Mouse (Mus musculus) adrenal gland, postnatal 36 days (tissue): Measurements from ENCODE around the gene Ctso. TPM values are rescaled to one million over a fixed set of nuclear protein-coding genes. Genes with fewer than 3 reads are reported as not detected.

Source experiments
- DNase-seq, 2 experiments: peaks; one replicate each; pipeline ENCODE4 v3.0.0; 2021; ENCODE audit warnings: mixed read lengths in 1 of 2
- long read RNA-seq, 2 experiments: library from polyadenylated mRNA; stranded (forward); transcript quantifications; one replicate each; pipeline ENCODE4 v2.0.0; 2021; ENCODE audit warnings: borderline sequencing depth in 2 of 2
- total RNA-seq, 2 experiments: library from RNA; stranded (reverse); gene quantifications; 2 replicates each; pipeline ENCODE4 v1.2.3; 2021

Gene Ctso
- 10 to 100 TPM; 34.5 to 68.4 TPM for total RNA-seq
- long read RNA-seq, experiment 1, transcript Ctso-201 (8 exons, 3,468 nt): major isoform, 166 of 195 reads
- long read RNA-seq, experiment 1, partial matches to known transcripts: 9 of 195 reads
- long read RNA-seq, experiment 1, other reads (novel, unspliced or antisense): 15 of 195 reads
- long read RNA-seq, experiment 2, transcript Ctso-201 (8 exons, 3,468 nt): major isoform, 36 of 41 reads
- long read RNA-seq, experiment 2, partial matches to known transcripts: 0 of 41 reads
- long read RNA-seq, experiment 2, other reads (novel, unspliced or antisense): 5 of 41 reads

GRCm38 (mm10) chr3:81932141-81933101 is at the start of gene Ctso:
TSS of gene Ctso (plus strand) at chr3:81932601.
- DNase-seq: peak; percentile 92 to 94

DNA sequence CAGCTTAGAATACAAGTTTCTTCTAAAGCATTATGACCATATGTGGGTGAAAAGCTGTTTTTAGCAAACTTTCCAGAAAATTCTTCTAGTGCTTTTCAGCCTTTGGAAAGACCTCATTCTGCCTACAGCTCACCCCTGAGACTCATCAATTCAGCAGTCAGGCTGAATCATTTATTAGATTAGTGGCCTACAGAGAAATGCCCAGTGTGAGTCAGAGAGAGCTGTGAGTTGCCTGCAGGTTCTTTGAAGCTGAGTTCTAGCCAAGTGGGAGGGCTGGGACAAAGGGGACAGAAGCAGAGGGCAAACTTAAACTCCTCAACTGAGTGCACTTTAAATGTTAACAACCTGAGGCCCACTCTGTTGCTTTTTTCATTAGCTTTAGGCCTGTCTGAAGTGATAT is 48.5 kb upstream of the Ctso start:
- DNase-seq: peak; percentile 62 to 69

DNA sequence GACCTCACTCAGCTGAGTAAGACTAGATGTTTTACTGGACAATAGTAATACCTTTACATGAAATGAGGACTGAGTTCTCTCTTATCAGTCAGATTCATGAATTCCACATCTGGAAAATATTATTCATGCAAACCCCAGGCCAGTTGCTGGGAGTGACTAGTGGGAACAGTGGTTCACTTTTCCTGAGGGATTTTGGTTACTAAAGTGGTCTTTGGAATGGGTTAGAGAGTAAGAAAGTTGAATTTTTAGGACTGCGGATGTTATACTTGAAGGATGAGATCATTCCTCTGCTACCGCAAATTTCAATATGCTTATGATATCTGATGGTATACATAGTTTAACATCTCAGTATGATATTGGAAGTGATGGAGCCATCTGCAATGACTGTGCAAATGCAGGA is 46.8 kb upstream of the Ctso start:
- DNase-seq: no peak

DNA sequence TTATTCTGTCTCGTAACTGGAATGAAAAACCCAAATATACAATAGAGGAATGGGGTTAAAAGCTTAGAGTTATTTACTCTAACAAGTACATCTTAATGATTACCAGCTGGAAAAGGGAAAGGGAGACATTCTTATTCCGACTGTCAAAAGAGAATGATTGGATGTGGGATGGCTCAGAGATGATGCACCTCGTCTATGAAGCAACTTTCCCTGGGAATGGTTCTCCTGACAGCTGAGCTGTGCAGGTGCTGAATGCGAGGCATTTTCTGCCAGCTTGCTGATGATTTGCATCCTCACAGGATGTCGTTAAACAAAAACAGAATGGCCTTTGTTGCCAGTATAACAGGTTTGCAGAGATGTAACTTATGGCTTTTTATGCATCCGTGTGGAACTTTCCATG is 43.3 kb upstream of the Ctso start:
- no peak for DNase-seq

DNA sequence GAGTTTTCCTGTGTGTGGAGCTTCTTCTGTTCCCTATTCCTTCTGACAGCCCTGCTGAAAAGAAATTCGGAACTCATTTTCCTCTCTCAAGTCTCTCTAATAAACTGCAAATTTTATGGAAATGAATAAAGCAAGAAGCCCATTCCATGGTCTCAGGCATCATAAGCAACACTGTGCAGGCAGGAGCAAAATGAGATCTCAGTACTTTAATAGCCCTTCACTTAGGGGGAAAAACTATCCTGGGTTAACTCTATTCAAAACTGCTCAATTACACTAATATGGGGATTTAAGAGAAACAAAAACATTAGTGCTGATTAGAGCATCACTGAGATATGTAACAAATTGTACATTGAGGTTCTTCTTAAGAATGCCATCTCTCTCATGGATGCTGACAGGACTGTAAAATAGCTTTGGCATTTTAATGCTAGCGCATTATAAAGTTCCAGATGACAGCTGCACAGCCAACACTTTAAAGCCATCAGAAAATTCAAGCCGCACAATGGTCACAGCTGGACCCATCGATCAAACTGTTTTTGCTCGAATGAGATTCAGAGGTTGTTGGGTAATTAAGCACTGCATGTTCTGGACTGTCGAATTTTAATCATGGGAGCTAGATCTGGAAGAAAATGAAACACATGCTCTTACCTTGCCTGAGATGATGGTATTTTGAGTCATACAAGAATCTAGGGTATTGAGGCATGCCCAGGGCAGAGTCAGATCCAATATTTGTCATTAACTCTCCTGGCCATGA is 21.9 kb upstream of the Ctso start:
- no peak for DNase-seq

- peak; percentile 17 to 21 for DNase-seq
These were observed 16.2 kb upstream of the Ctso start for GRCm38 (mm10) chr3:81916030-81916686.

- no peak for DNase-seq
These were observed 15.0 kb upstream of the Ctso start for GRCm38 (mm10) chr3:81917354-81917935.

DNA sequence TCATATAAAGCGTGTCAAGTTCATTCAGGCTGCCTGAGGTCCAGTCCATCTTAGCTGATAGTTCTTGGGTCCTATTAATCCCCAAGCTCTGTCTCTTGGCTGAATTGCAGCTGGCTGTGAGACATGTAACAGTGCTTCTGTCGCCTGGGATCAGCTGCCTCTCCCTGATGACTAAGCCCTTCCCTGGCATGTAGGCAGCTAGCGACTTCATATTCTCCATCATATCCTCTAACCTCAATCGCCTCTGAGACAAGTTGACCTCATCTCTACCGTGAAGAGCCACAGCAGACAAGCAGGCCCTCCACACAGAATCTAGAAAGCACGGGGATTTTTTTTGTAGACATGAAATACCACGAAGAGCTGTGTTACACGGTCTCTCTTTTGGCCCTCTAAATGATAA is 14.2 kb upstream of the Ctso start:
- DNase-seq: no peak

DNA sequence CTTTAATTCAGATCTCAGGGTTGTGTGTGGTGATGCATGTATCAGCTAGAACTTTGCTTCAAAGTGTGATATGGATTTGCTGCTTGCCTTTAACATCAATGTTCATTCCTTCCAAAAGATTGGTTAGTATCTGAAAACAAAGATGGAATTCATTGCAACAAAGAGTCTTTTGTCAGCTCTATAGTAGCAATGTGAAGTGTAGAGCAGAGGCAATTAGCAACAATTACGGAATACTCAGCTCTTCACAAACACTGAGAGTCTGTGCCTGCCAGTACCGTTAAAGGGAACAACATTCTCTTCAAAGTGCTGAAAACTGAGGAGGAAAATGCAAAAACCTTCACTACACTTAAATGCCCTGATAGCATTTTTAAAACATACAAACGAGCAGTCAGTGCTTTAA is 12.7 kb upstream of the Ctso start:
- no peak for DNase-seq

DNA sequence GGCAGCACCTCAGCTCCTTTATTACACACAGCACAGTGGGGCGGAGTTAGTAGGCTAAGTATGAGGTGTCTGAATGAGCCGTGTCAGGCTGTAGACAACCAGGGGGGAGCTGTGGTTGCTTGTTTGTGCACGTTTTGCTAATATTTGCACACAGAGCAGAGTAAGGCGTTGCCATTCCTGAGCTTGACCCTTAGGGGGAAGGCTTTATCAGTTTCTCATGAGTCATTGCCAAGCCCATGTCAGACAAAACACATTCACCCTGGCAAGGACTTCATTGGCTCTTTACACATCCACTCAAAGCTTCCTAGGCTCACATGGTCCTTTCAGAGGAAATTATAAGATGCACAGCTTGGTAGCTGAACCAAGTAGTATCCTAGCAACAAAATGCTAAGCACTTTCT is 9.5 kb upstream of the Ctso start:
- peak in 1 of 2 experiments; percentile 14 for DNase-seq

- peak in 1 of 2 experiments; percentile 38 for DNase-seq
These were observed 7.5 kb upstream of the Ctso start for GRCm38 (mm10) chr3:81924931-81925330.

DNA sequence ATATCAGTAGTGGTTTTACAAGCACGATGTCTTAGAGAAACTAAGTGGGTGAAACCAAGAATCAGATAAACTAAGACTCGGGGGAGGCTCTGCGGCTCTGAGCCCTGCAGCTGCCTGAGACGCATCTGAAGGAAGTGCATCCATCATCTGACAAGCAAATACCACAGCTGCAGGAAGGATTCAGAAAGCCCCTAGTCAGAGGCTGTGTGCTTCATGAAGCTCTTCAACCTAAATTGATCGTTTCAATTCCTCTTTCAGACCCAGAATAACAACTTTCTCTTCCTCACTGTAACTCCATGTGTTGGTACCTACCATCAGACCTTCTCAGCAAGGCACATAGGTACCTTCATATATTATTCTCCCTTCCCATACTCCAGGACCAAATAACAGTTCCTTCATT is 6.5 kb upstream of the Ctso start:
- DNase-seq: no peak

DNA sequence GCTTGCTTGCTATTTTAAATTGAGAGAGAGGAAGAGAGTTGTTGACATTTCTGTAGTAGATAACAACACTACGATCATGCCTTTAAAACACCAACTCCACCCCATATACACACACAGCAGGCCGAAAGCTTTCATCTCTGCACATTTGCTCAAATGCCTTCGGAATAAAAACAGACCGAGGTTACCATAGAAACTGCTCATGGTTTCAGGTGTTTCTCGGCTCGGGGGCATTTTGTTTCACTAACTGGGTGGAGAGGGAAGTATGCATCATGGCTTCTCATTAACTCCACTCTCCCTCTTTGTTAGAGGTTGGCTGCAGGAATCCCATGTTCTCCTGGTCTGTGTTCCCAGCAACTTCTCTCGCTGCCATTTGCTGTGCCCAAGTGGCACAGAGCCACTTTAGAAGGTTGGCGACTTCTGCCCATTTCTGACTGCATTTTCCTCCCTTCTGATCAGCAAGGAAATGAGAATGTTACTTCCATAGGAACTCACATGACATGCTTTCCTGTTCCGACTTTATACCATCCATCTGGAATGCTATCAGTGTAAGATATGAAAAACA is 5.6 kb upstream of the Ctso start:
- DNase-seq: no peak

GRCm38 (mm10) chr3:81929073-81929472 is 3.3 kb upstream of the Ctso start:
- no peak for DNase-seq

- no peak for DNase-seq
These were observed 706 bp upstream of the Ctso start for GRCm38 (mm10) chr3:81931695-81932094.

DNA sequence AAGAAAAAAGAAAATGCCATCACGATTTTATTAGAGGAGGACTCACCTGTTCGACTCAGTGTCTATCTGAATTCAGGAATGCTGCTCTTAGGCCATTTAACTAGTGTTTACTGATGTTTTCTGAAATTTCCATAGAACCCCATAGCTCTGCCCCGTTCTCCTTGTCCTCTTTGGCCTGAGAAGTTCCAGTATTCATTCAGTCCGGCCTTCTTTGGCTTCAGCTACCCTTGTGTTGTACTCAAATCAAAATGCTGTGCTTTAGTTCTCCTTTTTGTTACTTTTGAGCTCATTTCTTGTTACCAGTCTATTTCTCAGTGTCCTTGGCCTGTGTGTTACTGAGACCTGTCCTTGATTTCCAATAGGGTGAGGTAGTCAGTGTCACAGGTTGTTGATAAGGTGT is 947 bp downstream of the Ctso start:
- DNase-seq: no peak

DNA sequence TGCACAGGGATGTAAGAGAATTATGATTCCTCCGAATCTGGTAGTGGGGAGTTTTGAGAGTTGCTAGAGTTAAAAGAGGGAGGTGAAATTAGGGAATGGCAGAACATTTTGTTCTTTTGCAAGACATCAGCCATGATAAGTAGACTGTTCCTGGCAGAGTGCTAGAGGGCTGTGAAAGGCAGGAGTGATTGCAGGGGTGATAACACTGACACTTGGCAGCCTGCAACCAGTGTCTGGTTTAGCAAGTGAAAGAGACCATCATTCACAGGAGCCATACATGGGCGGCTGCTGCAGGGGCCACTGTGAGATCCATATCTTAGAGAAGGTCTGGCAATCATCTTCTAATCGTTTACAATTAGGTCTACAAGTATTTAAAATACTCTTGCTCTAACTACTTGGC is 6.5 kb downstream of the Ctso start:
- peak; percentile 28 to 40 for DNase-seq

- no peak for DNase-seq
These were observed 9.9 kb downstream of the Ctso start for GRCm38 (mm10) chr3:81942341-81942740.

DNA sequence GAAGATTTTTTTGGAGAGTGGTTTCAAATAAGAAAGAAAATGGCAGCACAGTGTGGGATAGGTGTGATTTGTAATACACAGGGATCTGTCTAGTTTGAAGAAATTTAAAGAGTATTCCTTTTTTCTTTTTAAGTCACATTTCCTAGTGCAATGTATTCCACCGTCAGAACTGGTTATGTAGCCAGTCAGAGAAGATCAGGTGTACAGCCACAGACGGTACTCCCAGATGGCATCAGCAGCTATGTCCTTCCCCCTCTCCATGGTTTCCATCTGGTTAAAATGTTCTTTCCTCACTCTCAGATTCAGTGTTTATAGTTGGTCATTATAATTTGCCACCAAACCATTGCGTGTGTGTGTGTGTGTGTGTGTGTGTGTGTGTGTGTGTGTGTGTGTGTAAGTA is 10.7 kb downstream of the Ctso start:
- no peak for DNase-seq

DNA sequence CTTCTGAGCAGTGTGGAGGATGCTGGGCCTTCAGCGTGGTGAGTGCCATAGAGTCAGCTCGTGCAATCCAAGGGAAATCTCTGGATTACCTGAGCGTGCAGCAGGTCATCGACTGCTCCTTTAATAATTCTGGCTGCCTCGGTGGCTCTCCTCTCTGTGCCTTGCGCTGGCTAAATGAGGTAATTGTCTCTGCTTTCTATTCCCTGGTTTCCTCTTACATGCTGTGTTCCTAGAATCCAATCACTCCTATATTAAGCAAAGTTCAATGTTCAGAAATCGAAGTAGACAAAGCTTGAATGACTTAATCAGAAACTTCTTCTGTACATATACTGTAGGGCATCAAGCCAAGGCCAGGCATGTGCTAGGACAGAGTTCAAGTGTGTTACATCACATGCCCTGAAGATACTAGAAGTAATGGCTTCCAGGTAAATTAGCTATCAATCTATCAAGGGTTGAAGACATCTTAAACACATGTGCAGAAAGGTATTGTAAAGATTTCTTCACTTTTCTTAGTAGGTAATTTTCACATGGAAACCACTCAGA is 12.5 kb downstream of the Ctso start:
- no peak for DNase-seq

DNA sequence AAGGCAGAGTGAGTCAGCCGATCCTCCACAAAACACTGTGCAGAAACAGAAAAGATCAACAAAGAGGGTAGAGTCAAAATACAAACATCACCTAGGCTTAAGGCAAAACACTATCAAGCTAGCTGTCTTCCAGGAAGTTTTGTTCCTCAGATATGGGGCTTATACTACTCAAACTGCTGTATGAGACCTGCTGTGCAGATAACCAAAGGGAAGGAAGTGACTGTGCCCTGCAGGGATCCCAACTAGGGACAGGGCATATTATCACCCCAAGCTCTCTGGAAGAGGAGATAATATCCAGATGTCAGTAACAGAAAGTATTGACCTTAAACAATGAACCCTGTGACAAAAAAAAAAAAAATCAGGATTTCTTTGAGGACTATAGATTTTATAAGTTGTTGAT is 16.6 kb downstream of the Ctso start:
- no peak for DNase-seq
